Mouse (Mus musculus) intestine, embryonic 14.5 days (tissue): ENCODE results near the gene Zar1l. TPM values are rescaled to one million over a fixed set of nuclear protein-coding genes. Genes with fewer than 3 reads are reported as not detected.

Experiments used
- ATAC-seq: fragments of 200-750 bp; cut with Nextera tagmentation; replicated peaks from 2 replicates; pipeline ENCODE4 v1.8.0; 2017; ENCODE audit warnings: low read depth, moderate number of reproducible peaks, moderate TSS enrichment, moderate library complexity; ENCODE audit not compliant: low FRiP score, low TSS enrichment
- DNase-seq: peaks from one replicate; pipeline ENCODE4 v3.0.0-alpha.2; 2018; ENCODE audit warnings: low spot score
- H3K27ac ChIP-seq: fragments of 300-500 bp; sonication (generic); 2 replicates; pipeline ENCODE4 v1.5.1; 2014; ENCODE audit warnings: low read depth, mild to moderate bottlenecking, control low read depth
- H3K27me3 ChIP-seq: fragments of 300-500 bp; sonication (generic); replicated peaks from 2 replicates; pipeline ENCODE4 v1.6.1; 2014; ENCODE audit warnings: low read length, control low read depth; ENCODE audit not compliant: control insufficient read depth, insufficient read depth
- H3K36me3 ChIP-seq: fragments of 300-500 bp; sonication (generic); 2 replicates; pipeline ENCODE4 v1.6.1; 2014; ENCODE audit warnings: low read length, control low read depth; ENCODE audit not compliant: control insufficient read depth, insufficient read depth
- H3K4me1 ChIP-seq: fragments of 300-500 bp; sonication (generic); replicated peaks from 2 replicates; pipeline ENCODE4 v1.6.1; 2014; ENCODE audit warnings: low read length, control low read depth, mixed read lengths; ENCODE audit not compliant: control insufficient read depth, insufficient read depth
- H3K4me2 ChIP-seq: fragments of 300-500 bp; sonication (generic); 2 replicates; pipeline ENCODE4 v1.6.1; 2014; ENCODE audit warnings: low read length
- H3K4me3 ChIP-seq: fragments of 300-500 bp; sonication (generic); 2 replicates; pipeline ENCODE4 v1.5.1; 2014; ENCODE audit warnings: low read depth, low read length, control low read depth, mixed read lengths
- H3K9ac ChIP-seq: fragments of 300-500 bp; sonication (generic); 2 replicates; pipeline ENCODE4 v1.6.1; 2014; ENCODE audit warnings: mild to moderate bottlenecking, low read length
- H3K9me3 ChIP-seq: fragments of 300-500 bp; sonication (generic); 2 replicates; pipeline ENCODE4 v1.6.1; 2016; ENCODE audit warnings: low read length, control low read depth; ENCODE audit not compliant: control insufficient read depth
- WGBS: fragments of 180-500 bp; shearing (Covaris S2); extraction: QIAGEN DNeasy Blood & Tissue Kit; methylation state at CpG from one replicate; pipeline ENCODE4 v1.1.7; 2014; 5-methylcytosine and 5-hydroxymethylcytosine counted together
- polyA plus RNA-seq: library from polyadenylated mRNA; unstranded; fragments of >200 nt; fragmentation: Nextera tagmentation; extraction: Ambion mirVana; gene quantifications from 2 replicates; pipeline ENCODE4 v1.2.1, GENCODE M21; 2014

Gene Zar1l
- polyA plus RNA-seq, 1 experiment from 2014 or later = not detected

DNA sequence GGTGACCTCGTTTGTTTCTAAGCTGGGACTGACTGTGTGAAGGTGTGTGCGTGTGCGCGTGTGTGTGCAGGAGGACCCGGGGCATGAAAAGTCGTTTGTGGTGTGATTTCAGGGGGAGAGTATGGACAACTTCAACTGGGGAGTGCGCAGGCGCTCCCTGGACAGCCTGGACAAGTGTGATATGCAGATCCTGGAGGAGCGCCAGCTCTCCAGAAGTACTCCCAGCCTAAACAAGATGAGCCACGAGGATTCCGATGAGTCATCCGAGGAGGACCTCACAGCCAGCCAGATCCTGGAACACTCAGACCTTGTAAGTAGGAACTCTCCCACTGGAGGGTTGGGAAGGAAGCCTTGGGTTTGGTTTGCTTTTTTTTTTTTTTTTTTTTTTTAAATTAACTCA lies 51.8 kb downstream of the Zar1l start:
- Histone ChIP-seq H3K4me2 (peak overlapping the region; percentile 21; the same call in 1 of the 2 replicates), H3K4me1 (peaks cover 12% of the 10 kb centered on the region), H3K9me3 (no peaks in the 10 kb centered on the region), H3K4me3 (no peak overlapping the region), H3K27me3 (no peaks in the 10 kb centered on the region), H3K36me3 (no peaks in the 10 kb centered on the region), H3K27ac (no peak overlapping the region), H3K9ac (no peak overlapping the region)
- ATAC-seq (peak; percentile 89), DNase-seq (peak; percentile 75)
- 38% methylated on average over 12 of the region's 12 CpGs for WGBS

DNA sequence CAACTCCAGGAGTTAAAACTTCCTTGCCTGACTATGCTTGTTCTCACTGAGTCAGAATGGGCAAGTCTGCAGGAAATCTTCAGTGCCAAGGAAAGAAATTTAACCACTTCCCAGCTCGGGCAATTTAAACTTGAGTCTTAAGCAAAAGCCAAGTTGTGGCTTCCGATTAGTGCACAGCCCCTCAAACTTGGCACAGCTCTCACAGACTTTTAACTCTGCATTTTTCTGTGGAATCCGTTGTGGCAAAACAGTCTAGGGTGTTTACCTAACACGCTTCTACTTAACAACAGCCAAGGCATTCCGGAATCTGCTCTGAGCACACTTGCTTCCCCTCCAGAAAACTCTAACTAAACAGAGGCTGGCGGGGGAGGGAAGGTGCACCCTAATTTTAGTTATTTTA lies 52.7 kb downstream of the Zar1l start:
- WGBS = 70% methylated on average over 6 of the region's 6 CpGs
- DNase-seq = no peak

DNA sequence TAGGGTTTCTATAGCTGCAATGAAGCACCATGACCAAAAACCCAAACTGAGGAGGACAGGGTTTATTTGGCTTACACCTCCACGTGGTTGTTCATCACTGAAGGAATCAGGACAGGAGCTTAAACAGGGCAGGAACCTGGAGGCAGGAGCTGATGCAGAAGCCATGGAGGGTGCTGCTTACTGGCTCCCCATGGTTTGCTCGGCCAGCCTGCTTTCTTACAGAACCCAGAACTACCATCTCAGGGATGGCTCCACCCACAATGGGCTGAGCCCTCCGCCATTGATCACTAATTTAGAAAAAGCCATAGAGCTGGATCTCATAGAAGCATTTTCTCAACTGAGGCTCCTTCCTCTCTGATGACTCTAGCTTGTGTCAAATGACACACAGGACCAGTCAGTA lies 53.2 kb downstream of the Zar1l start:
- no peaks in the 10 kb centered on the region for H3K9me3 ChIP-seq
- no peak overlapping the region for H3K4me2 ChIP-seq
- H3K9ac ChIP-seq = no peak overlapping the region
- DNase-seq (no peak), ATAC-seq (no peak)
- no peak overlapping the region for H3K4me3 ChIP-seq
- no peak overlapping the region for H3K27ac ChIP-seq
- 67% methylated on average over 3 of the region's 3 CpGs for WGBS
- H3K4me1 ChIP-seq = peaks cover 12% of the 10 kb centered on the region
- no peaks in the 10 kb centered on the region for H3K27me3 ChIP-seq
- H3K36me3 ChIP-seq = no peaks in the 10 kb centered on the region

More for the DNA sequence above, 52.7 kb downstream of the Zar1l start:
- Histone ChIP-seq H3K27ac (no peak overlapping the region), H3K4me3 (no peak overlapping the region), H3K9me3 (no peaks in the 10 kb centered on the region), H3K4me2 (no peak overlapping the region), H3K9ac (no peak overlapping the region), H3K36me3 (no peaks in the 10 kb centered on the region), H3K27me3 (no peaks in the 10 kb centered on the region), H3K4me1 (peaks cover 12% of the 10 kb centered on the region)
- ATAC-seq = no peak

DNA sequence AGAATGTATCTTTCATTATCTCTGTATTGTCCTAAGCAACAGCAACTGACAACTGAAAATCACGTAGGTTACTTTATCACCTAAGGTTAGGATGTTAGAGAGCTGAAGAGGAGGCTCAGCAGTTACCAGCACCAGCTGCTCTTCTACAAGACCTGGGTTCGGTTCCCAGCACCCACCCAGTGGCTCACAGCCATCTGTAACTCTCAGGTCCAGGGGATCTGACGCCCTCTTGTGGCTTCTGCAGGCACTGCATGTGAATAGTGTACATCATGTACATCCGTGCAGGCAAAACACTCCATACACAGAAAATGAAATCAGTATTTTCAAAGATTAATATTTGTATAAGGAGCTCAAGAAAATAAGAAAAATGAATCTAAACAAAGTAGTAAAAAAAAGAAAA lies 58.2 kb downstream of the Zar1l start:
- H3K4me2 ChIP-seq = no peak overlapping the region
- H3K27me3 ChIP-seq = no peaks in the 10 kb centered on the region
- H3K27ac ChIP-seq = no peak overlapping the region
- WGBS = 79% methylated on average over 4 of the region's 4 CpGs
- no peaks in the 10 kb centered on the region for H3K9me3 ChIP-seq
- no peak overlapping the region for H3K9ac ChIP-seq
- DNase-seq (no peak), ATAC-seq (no peak)
- H3K4me3 ChIP-seq = no peak overlapping the region
- H3K4me1 ChIP-seq = no peaks in the 10 kb centered on the region
- peaks cover 6% of the 10 kb centered on the region; the same call in 1 of the 2 replicates for H3K36me3 ChIP-seq

DNA sequence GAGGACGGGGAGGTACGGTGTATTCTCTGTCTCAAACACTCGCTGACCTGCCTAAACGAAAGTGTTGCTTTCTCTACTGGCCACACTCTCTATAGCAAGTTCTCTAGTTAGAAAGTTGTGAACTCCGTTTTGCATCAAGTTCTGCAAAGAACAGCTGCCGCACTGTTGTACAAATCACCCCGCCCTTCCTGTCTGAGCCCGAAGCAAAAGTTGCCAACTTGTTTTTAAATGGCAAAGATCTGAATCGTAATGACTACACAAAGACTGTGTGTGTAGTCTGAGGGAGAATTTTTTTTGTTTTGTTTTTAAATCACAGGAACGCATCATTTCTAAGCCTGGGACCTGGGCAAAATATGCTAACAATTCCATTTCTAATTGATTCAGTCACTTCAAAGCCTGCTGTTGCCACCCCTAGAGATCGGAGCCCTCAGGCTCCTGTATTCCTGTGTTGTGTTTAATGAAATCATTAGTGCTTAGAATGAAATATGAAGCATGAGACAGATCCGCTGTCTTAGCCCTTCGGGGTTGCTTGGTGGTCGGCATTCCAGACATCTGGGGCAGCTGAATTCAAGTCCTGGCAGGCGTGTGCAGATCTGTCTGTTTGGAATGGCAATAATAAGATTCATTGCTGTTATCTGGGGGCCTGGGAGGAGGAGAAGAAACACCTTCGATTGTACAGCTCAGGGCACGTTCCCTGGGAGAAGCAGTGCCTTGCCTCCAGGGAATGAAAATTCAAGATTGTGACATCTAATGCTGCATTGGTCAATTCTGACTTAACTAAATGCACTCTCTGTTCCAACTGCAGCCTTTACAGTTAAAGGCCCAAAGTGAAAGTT lies 59.8 kb downstream of the Zar1l start:
- H3K27ac ChIP-seq = peak overlapping the region; percentile 34
- no peak for DNase-seq
- H3K9me3 ChIP-seq = no peaks in the 10 kb centered on the region
- H3K4me1 ChIP-seq = no peaks in the 10 kb centered on the region
- 0 out of 2 replicates have a peak overlapping the region, but pooled peaks have one; percentile 7 for H3K4me2 ChIP-seq
- H3K27me3 ChIP-seq = no peaks in the 10 kb centered on the region
- peaks cover 10% of the 10 kb centered on the region for H3K36me3 ChIP-seq
- ATAC-seq = no peak
- no peak overlapping the region for H3K4me3 ChIP-seq
- 47% methylated on average over 17 of the region's 17 CpGs for WGBS
- H3K9ac ChIP-seq = no peak overlapping the region

DNA sequence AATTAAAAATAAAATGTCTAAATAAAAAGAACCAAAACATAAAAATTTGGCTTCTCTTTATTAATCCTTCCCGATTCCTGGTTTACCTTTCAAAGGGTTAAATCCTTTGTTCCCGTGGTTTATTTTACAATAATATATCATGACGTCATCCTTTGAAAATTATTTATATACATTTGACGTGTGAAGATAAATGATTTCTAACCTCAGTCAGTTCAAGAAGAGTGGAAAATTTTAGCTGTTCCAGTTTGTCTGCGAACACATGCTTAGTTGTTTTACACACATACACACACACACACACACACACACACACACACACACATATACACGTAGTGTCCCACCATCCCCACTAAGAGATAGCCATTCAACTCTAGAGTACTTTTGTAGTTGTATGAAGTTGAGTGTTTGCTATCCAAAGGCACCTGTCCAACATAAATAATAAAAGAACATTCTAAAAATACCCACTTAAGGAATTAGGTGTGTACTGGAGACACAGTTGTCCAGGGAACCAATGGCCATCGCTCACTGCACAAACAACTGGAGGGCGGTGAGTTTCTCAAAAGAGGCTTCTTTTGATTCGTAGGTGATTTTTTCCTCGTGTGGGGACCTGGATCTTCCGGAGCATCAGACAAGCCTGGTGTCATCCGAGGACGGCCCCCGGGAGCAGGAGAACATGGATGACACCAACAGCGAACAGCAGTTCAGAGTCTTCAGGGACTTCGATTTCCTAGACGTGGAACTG lies 60.6 kb downstream of the Zar1l start:
- Histone ChIP-seq H3K9ac (no peak overlapping the region), H3K4me3 (no peak overlapping the region), H3K4me2 (no peak overlapping the region), H3K27ac (peak overlapping the region; percentile 34; the same call in 1 of the 2 replicates), H3K4me1 (no peaks in the 10 kb centered on the region), H3K9me3 (0 out of 2 replicates have a peak, but pooled peaks cover 1% of the 10 kb centered on the region), H3K27me3 (no peaks in the 10 kb centered on the region), H3K36me3 (peaks cover 13% of the 10 kb centered on the region)
- DNase-seq (no peak), ATAC-seq (no peak)
- 74% methylated on average over 17 of the region's 17 CpGs for WGBS

Other genes with a start within 250 kb of the Zar1l start
- 25.2 and 28.5 TPM in 2 replicates for gene Brca2, start 4.5 kb upstream of the Zar1l start, polyA plus RNA-seq
- gene N4bp2l1, start 79.0 kb upstream of the Zar1l start, polyA plus RNA-seq = 4.9 and 5.5 TPM in 2 replicates
- gene N4bp2l2, start 148.0 kb upstream of the Zar1l start, polyA plus RNA-seq = 43.9 and 45.6 TPM in 2 replicates
- gene Pds5b, start 155.6 kb upstream of the Zar1l start, polyA plus RNA-seq = 37.3 and 42.5 TPM in 2 replicates